Mouse (Mus musculus): ENCODE results near the gene Sdccag8. TPM values are rescaled to one million over a fixed set of nuclear protein-coding genes. Genes with fewer than 3 reads are reported as not detected.

Sdccag8 gene
- polyA plus RNA-seq, 1 experiment from 2014 or later: 18.7 TPM

DNA sequence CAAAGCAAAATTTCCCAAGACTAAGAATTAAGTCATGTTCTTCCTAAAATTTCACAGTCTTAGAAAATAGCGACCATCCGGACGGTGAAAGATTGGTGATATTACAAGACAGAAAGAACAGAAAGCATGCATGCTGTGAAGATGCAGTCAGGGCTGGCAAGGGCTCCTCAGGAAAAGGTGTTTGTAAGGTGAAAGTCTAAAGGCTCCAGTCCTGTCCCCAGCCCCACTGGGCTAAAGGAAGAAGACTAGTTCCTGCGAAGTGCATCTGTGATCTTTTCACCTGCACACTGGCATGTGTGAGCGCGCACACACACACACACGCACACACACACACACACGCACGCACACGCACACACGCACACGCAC lies 130.7 kb downstream of the Sdccag8 start:
- H3K4me3 ChIP-seq (ENCODE audit: low read depth, low read length): no peak overlapping the region
- H3K36me3 ChIP-seq (ENCODE audit: control insufficient read depth, insufficient read depth, low read length): no peaks in the 10 kb centered on the region
- H3K27ac ChIP-seq (ENCODE audit: low read depth): no peak overlapping the region
- H3K9ac ChIP-seq (ENCODE audit: low read length): no peak overlapping the region
- no peaks in the 10 kb centered on the region for H3K27me3 ChIP-seq (replicated peaks; ENCODE audit: control insufficient read depth, insufficient read depth, low read length)
- no peaks in the 10 kb centered on the region for H3K9me3 ChIP-seq (ENCODE audit: control insufficient read depth, low read length)
- H3K4me1 ChIP-seq (replicated peaks; ENCODE audit: control insufficient read depth, insufficient read depth, low read length): no peaks in the 10 kb centered on the region
- DNase-seq (ENCODE audit: low spot score): no peak
- H3K4me2 ChIP-seq (ENCODE audit: low read length): no peak overlapping the region
- ATAC-seq (replicated peaks; ENCODE audit: low FRiP score, low TSS enrichment, low read depth): no peak
- 83% methylated on average over 12 of the region's 12 CpGs for WGBS

GRCm38 (mm10) chr1:176946031-176946795 lies 131.8 kb downstream of the Sdccag8 start:
- Histone ChIP-seq H3K9me3 (ENCODE audit: control insufficient read depth, low read length) (no peaks in the 10 kb centered on the region), H3K36me3 (ENCODE audit: control insufficient read depth, insufficient read depth, low read length) (no peaks in the 10 kb centered on the region), H3K27ac (ENCODE audit: low read depth) (no peak overlapping the region), H3K4me3 (ENCODE audit: low read depth, low read length) (no peak overlapping the region), H3K4me1 (replicated peaks; ENCODE audit: control insufficient read depth, insufficient read depth, low read length) (no peaks in the 10 kb centered on the region), H3K9ac (ENCODE audit: low read length) (no peak overlapping the region), H3K27me3 (replicated peaks; ENCODE audit: control insufficient read depth, insufficient read depth, low read length) (no peaks in the 10 kb centered on the region), H3K4me2 (ENCODE audit: low read length) (no peak overlapping the region)
- DNase-seq (ENCODE audit: low spot score) (no peak), ATAC-seq (replicated peaks; ENCODE audit: low FRiP score, low TSS enrichment, low read depth) (no peak)
- WGBS: 83% methylated on average over 11 of the region's 11 CpGs

GRCm38 (mm10) chr1:176946796-176947181 lies 132.3 kb downstream of the Sdccag8 start:
- H3K4me1 ChIP-seq (replicated peaks; ENCODE audit: control insufficient read depth, insufficient read depth, low read length): no peaks in the 10 kb centered on the region
- no peak overlapping the region for H3K4me2 ChIP-seq (ENCODE audit: low read length)
- H3K36me3 ChIP-seq (ENCODE audit: control insufficient read depth, insufficient read depth, low read length): no peaks in the 10 kb centered on the region
- H3K9me3 ChIP-seq (ENCODE audit: control insufficient read depth, low read length): no peaks in the 10 kb centered on the region
- ATAC-seq (replicated peaks; ENCODE audit: low FRiP score, low TSS enrichment, low read depth) (no peak), DNase-seq (ENCODE audit: low spot score) (no peak)
- no peak overlapping the region for H3K4me3 ChIP-seq (ENCODE audit: low read depth, low read length)
- 82% methylated on average over 7 of the region's 7 CpGs for WGBS
- H3K27me3 ChIP-seq (replicated peaks; ENCODE audit: control insufficient read depth, insufficient read depth, low read length): no peaks in the 10 kb centered on the region
- H3K27ac ChIP-seq (ENCODE audit: low read depth): no peak overlapping the region
- no peak overlapping the region for H3K9ac ChIP-seq (ENCODE audit: low read length)

DNA sequence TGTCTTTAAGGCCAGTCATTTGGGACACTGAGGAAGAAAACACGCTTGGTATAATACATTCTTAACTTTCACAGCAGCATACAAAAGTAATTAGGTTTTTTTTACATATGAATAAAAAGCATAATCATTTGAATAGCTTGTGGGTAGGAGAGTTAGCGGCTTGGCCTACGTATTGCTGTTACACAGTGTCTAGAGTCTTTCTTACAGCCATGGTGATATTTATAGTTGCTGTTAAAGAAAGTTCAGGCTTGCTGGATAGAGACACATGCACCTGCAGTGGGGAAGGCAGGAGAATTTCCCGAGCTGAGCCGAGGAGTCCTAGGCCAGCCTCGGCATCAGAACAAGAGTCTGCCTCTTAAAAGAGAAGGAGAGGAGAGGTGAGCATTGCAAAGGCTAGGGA lies 134.4 kb downstream of the Sdccag8 start:
- Histone ChIP-seq H3K4me1 (replicated peaks; ENCODE audit: control insufficient read depth, insufficient read depth, low read length) (no peaks in the 10 kb centered on the region), H3K36me3 (ENCODE audit: control insufficient read depth, insufficient read depth, low read length) (no peaks in the 10 kb centered on the region), H3K4me2 (ENCODE audit: low read length) (no peak overlapping the region), H3K9me3 (ENCODE audit: control insufficient read depth, low read length) (no peaks in the 10 kb centered on the region), H3K4me3 (ENCODE audit: low read depth, low read length) (no peak overlapping the region), H3K27ac (ENCODE audit: low read depth) (no peak overlapping the region), H3K27me3 (replicated peaks; ENCODE audit: control insufficient read depth, insufficient read depth, low read length) (no peaks in the 10 kb centered on the region), H3K9ac (ENCODE audit: low read length) (no peak overlapping the region)
- ATAC-seq (replicated peaks; ENCODE audit: low FRiP score, low TSS enrichment, low read depth): no peak
- 81% methylated on average over 6 of the region's 6 CpGs for WGBS
- DNase-seq (ENCODE audit: low spot score): no peak

DNA sequence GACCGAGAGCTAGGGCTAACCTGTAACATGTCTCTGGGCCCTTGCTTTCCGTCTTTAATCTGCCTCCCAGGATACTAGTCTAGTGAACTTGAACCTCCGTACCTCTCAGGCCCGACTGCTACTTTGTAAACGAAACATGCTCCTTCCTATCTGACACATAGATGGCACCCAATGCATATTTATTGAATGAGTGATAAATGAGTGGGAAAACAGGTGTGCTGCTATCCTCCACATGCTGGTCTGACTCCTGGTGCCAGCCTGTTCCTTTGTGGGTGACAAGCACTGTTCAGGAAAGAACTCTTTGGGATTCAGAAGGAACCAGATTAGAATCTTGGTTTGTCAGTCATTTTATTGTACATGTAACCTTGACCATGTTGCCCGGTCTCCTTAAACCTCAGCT lies 134.9 kb downstream of the Sdccag8 start:
- ATAC-seq (replicated peaks; ENCODE audit: low FRiP score, low TSS enrichment, low read depth) (no peak), DNase-seq (ENCODE audit: low spot score) (no peak)
- H3K27ac ChIP-seq (ENCODE audit: low read depth): no peak overlapping the region
- no peaks in the 10 kb centered on the region for H3K9me3 ChIP-seq (ENCODE audit: control insufficient read depth, low read length)
- no peak overlapping the region for H3K9ac ChIP-seq (ENCODE audit: low read length)
- no peaks in the 10 kb centered on the region for H3K27me3 ChIP-seq (replicated peaks; ENCODE audit: control insufficient read depth, insufficient read depth, low read length)
- no peaks in the 10 kb centered on the region for H3K4me1 ChIP-seq (replicated peaks; ENCODE audit: control insufficient read depth, insufficient read depth, low read length)
- no peaks in the 10 kb centered on the region for H3K36me3 ChIP-seq (ENCODE audit: control insufficient read depth, insufficient read depth, low read length)
- no peak overlapping the region for H3K4me2 ChIP-seq (ENCODE audit: low read length)
- WGBS: 87% methylated on average over 6 of the region's 6 CpGs
- H3K4me3 ChIP-seq (ENCODE audit: low read depth, low read length): no peak overlapping the region

GRCm38 (mm10) chr1:176950061-176950460 lies 135.6 kb downstream of the Sdccag8 start:
- Histone ChIP-seq H3K4me1 (replicated peaks; ENCODE audit: control insufficient read depth, insufficient read depth, low read length) (no peaks in the 10 kb centered on the region), H3K9me3 (ENCODE audit: control insufficient read depth, low read length) (no peaks in the 10 kb centered on the region), H3K36me3 (ENCODE audit: control insufficient read depth, insufficient read depth, low read length) (no peaks in the 10 kb centered on the region), H3K27ac (ENCODE audit: low read depth) (no peak overlapping the region), H3K27me3 (replicated peaks; ENCODE audit: control insufficient read depth, insufficient read depth, low read length) (no peaks in the 10 kb centered on the region), H3K4me2 (ENCODE audit: low read length) (no peak overlapping the region), H3K4me3 (ENCODE audit: low read depth, low read length) (no peak overlapping the region), H3K9ac (ENCODE audit: low read length) (no peak overlapping the region)
- ATAC-seq (replicated peaks; ENCODE audit: low FRiP score, low TSS enrichment, low read depth) (no peak), DNase-seq (ENCODE audit: low spot score) (no peak)
- 88% methylated on average over 6 of the region's 6 CpGs for WGBS

GRCm38 (mm10) chr1:176951836-176952235 lies 137.4 kb downstream of the Sdccag8 start:
- Histone ChIP-seq H3K4me3 (ENCODE audit: low read depth, low read length) (no peak overlapping the region), H3K9ac (ENCODE audit: low read length) (no peak overlapping the region), H3K4me1 (replicated peaks; ENCODE audit: control insufficient read depth, insufficient read depth, low read length) (no peaks in the 10 kb centered on the region), H3K27me3 (replicated peaks; ENCODE audit: control insufficient read depth, insufficient read depth, low read length) (no peaks in the 10 kb centered on the region), H3K9me3 (ENCODE audit: control insufficient read depth, low read length) (no peaks in the 10 kb centered on the region), H3K4me2 (ENCODE audit: low read length) (no peak overlapping the region), H3K27ac (ENCODE audit: low read depth) (no peak overlapping the region), H3K36me3 (ENCODE audit: control insufficient read depth, insufficient read depth, low read length) (no peaks in the 10 kb centered on the region)
- ATAC-seq (replicated peaks; ENCODE audit: low FRiP score, low TSS enrichment, low read depth) (no peak), DNase-seq (ENCODE audit: low spot score) (no peak)
- WGBS: 70% methylated on average over 7 of the region's 7 CpGs

DNA sequence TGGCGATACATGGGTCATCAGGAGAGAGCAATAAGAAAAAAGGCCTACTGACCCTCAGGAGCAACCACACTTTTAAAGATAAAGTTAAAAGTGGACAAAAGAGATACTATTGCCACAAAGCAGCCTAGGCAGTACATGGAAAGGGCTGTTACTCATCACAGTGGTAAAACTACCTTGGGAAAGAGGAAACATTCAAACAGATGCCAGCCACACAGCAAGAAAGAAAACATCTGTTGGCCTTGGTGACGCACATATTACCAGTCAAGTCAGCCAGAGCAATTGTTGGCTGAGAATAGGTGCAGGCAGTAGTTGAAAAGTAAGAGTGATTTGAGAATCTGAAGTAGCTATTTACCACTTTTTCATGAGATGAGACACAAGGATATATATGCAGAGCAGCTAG lies 143.9 kb downstream of the Sdccag8 start:
- Histone ChIP-seq H3K27ac (ENCODE audit: low read depth) (no peak overlapping the region), H3K4me1 (replicated peaks; ENCODE audit: control insufficient read depth, insufficient read depth, low read length) (no peaks in the 10 kb centered on the region), H3K9me3 (ENCODE audit: control insufficient read depth, low read length) (no peaks in the 10 kb centered on the region), H3K9ac (ENCODE audit: low read length) (no peak overlapping the region), H3K4me3 (ENCODE audit: low read depth, low read length) (no peak overlapping the region), H3K4me2 (ENCODE audit: low read length) (no peak overlapping the region), H3K36me3 (ENCODE audit: control insufficient read depth, insufficient read depth, low read length) (no peaks in the 10 kb centered on the region), H3K27me3 (replicated peaks; ENCODE audit: control insufficient read depth, insufficient read depth, low read length) (no peaks in the 10 kb centered on the region)
- DNase-seq (ENCODE audit: low spot score): no peak
- 69% methylated on average over 2 of the region's 2 CpGs for WGBS
- no peak for ATAC-seq (replicated peaks; ENCODE audit: low FRiP score, low TSS enrichment, low read depth)

DNA sequence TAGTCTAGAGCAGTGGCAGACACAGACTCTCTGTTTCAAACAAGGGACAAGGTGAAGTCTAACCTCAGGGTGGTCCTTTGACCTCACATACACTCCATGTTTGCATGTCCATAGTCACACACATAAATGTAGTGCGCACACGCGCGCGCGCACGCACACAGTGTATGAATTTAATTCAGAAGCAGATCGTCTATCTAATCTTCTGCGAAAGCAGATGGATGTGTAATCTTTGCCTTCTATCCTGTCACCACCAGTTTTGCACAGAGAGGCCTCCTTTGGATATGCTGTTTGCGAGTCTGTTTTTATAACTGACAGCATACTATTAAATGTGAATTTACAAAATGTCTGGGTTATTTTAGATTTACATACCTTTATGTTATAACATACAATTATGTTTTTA lies 147.3 kb downstream of the Sdccag8 start:
- no peak overlapping the region for H3K4me2 ChIP-seq (ENCODE audit: low read length)
- no peaks in the 10 kb centered on the region for H3K9me3 ChIP-seq (ENCODE audit: control insufficient read depth, low read length)
- DNase-seq (ENCODE audit: low spot score): no peak
- no peak overlapping the region for H3K4me3 ChIP-seq (ENCODE audit: low read depth, low read length)
- no peak overlapping the region for H3K27ac ChIP-seq (ENCODE audit: low read depth)
- H3K9ac ChIP-seq (ENCODE audit: low read length): no peak overlapping the region
- 95% methylated on average over 10 of the region's 10 CpGs for WGBS
- no peak for ATAC-seq (replicated peaks; ENCODE audit: low FRiP score, low TSS enrichment, low read depth)
- H3K36me3 ChIP-seq (ENCODE audit: control insufficient read depth, insufficient read depth, low read length): no peaks in the 10 kb centered on the region
- H3K4me1 ChIP-seq (replicated peaks; ENCODE audit: control insufficient read depth, insufficient read depth, low read length): no peaks in the 10 kb centered on the region
- no peaks in the 10 kb centered on the region for H3K27me3 ChIP-seq (replicated peaks; ENCODE audit: control insufficient read depth, insufficient read depth, low read length)
